Mouse (Mus musculus) ES-E14 (cell line): ENCODE measurements at regions not wholly inside any gene's neighbourhood (a gene's known extent, or its start where the extent isn't known, plus 50 kb on each side); places are given as distances from the start of the nearest gene placed in this dataset.

Source experiments
- CHD2 ChIP-seq: IDR thresholded peaks from 2 replicates; pipeline ENCODE4 v1.6.1; 2014; ENCODE audit warnings: mild to moderate bottlenecking, low read depth, low read length, inconsistent platforms
- HCFC1 ChIP-seq: IDR thresholded peaks from 2 replicates; pipeline ENCODE4 v1.6.1; 2012; ENCODE audit warnings: low read length, inconsistent platforms, borderline replicate concordance; ENCODE audit not compliant: insufficient read depth
- MAFK ChIP-seq: IDR thresholded peaks from 2 replicates; pipeline ENCODE4 v1.6.1; 2014; ENCODE audit warnings: mild to moderate bottlenecking, low read depth, low read length, inconsistent platforms; ENCODE audit not compliant: insufficient read depth
- ZC3H11A ChIP-seq: IDR thresholded peaks from 2 replicates; pipeline ENCODE4 v1.6.1; 2012; ENCODE audit warnings: low read depth, mild to moderate bottlenecking, inconsistent platforms, low read length, borderline replicate concordance
- ZNF384 ChIP-seq: IDR thresholded peaks from 2 replicates; pipeline ENCODE4 v1.6.1; 2012; ENCODE audit warnings: low read depth, low read length, inconsistent platforms

DNA sequence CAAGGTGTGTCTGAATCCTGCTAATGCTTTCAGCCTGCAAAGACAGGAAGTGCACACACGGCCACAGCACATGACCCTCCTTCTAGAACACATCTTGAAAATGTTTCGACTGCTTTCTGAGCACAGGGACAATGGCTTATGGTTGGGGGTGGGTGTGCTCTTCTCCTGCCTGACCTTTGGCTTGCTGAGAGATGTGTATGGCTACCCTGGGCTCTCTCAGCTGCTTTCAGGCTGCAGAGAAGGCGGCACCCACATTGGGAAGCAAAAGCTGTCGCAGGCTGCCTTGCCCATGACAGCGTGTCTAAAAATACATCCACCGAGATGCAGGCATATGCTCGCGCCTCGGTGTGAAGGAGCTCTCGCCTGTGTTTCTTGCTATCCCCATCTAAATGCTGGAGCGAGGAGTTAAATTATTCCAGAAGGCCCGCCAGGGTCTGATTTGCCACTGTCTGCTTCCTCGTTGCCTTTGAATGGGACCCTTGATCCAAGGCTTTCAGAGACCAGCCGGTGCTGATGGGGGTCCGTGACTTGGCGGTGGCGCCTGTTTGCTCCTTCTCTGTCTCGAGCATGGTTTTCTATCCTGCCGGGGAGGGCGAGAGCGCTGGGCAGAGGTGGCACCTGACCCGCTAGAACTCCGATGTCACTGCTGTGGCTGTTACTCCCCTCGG lies 214.6 kb upstream of the Ubash3b start:
- TF ChIP-seq CHD2 (no peak), MAFK (no peak), HCFC1 (no peak), ZNF384 (no peak), ZC3H11A (no peak)
